Mouse (Mus musculus) testis, postnatal 14 days (tissue): ENCODE results near the gene Zfp619.
"Not testable (repeated sequence)": the region's sequence is repeated elsewhere in the genome, so short reads cannot be mapped to it uniquely, and the experiment has no call there.

Experiments used
- DNase-seq: peaks from one replicate; pipeline ENCODE4 v3.0.0; 2021; ENCODE audit warnings: low spot score

Gene Zfp619

DNA sequence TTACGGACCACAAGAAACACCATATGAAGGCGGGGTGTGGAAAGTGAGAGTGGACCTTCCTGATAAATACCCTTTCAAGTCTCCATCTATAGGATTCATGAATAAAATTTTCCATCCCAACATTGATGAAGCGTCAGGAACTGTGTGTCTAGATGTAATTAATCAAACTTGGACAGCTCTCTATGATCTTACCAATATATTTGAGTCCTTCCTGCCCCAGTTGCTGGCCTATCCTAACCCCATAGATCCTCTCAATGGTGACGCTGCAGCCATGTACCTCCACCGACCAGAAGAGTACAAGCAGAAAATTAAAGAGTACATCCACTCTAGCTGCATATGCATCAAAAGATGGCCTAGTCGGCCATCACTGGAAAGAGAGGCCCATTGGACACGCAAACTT, 71.5 kb downstream of the Zfp619 start:
- DNase-seq, result not testable (repeated sequence)
